Mouse (Mus musculus) cortical plate, adult 2 months (tissue): ENCODE data around the gene Klhl25.

Source experiments
- CTCF ChIP-seq: fragments of 200-500 bp; IDR thresholded peaks from 2 replicates; pipeline ENCODE4 v1.5.1; 2011; ENCODE audit warnings: mild to moderate bottlenecking, control low read depth, low read length; ENCODE audit not compliant: insufficient read depth; ENCODE audit errors: extremely low read depth
- POLR2A ChIP-seq: fragments of 200-500 bp; IDR thresholded peaks from 2 replicates; pipeline ENCODE4 v1.6.1; 2011; ENCODE audit warnings: mild to moderate bottlenecking, low read length, control low read depth; ENCODE audit not compliant: insufficient read depth; ENCODE audit errors: extremely low read depth

- TF ChIP-seq POLR2A = no peak
- TF ChIP-seq CTCF = no peak
These were observed 41.4 kb upstream of the Klhl25 start for GRCm38 (mm10) chr7:75806711-75807110.
